Mouse (Mus musculus) megakaryocyte, embryonic 14.5 days (primary cell): Measurements from ENCODE around the gene Srsf5.

Experiments
- FLI1 ChIP-seq: IDR thresholded peaks from 2 replicates; pipeline ENCODE4 v1.6.1; 2012; ENCODE audit warnings: low read length, inconsistent platforms, mixed read lengths
- GATA1 ChIP-seq: IDR thresholded peaks from 3 replicates; pipeline ENCODE4 v1.6.1; 2012; ENCODE audit warnings: mixed read lengths, low read length, inconsistent platforms, borderline replicate concordance

- TF ChIP-seq FLI1 (no peak), GATA1 (no peak)
These were observed 53.4 kb downstream of the Srsf5 start for GRCm38 (mm10) chr12:80998528-80999221.
